Mouse (Mus musculus) ovary, postnatal 14 days (tissue): ENCODE measurements at regions not wholly inside any gene's neighbourhood (a gene's known extent, or its start where the extent isn't known, plus 50 kb on each side); places are given as distances from the start of the nearest gene placed in this dataset.

Source experiments
- DNase-seq: peaks from one replicate; pipeline ENCODE4 v3.0.0; 2022; ENCODE audit warnings: low spot score

GRCm38 (mm10) chr11:8148485-8148825 is 515.9 kb downstream of the Tns3 start:
- no peak for DNase-seq

- DNase-seq: no peak
Observed at GRCm38 (mm10) chr11:8147790-8148484, 516.4 kb downstream of the Tns3 start.

GRCm38 (mm10) chr11:8137366-8137765 is 527.0 kb downstream of the Tns3 start:
- no peak for DNase-seq

GRCm38 (mm10) chr11:8136666-8137065 is 527.7 kb downstream of the Tns3 start:
- no peak for DNase-seq

GRCm38 (mm10) chr11:8109286-8109685 is 555.0 kb downstream of the Tns3 start:
- no peak for DNase-seq

GRCm38 (mm10) chr11:8101091-8101490 is 563.2 kb downstream of the Tns3 start:
- DNase-seq: no peak

- no peak for DNase-seq
Observed at GRCm38 (mm10) chr11:8084328-8084727, 580.0 kb downstream of the Tns3 start.

GRCm38 (mm10) chr11:8082811-8083210 is 581.5 kb downstream of the Tns3 start:
- no peak for DNase-seq

- no peak for DNase-seq
Observed at GRCm38 (mm10) chr11:8073321-8073720, 591.0 kb downstream of the Tns3 start.

GRCm38 (mm10) chr11:8068873-8069272 is 595.5 kb downstream of the Tns3 start:
- no peak for DNase-seq

GRCm38 (mm10) chr11:8067330-8067729 is 597.0 kb downstream of the Tns3 start:
- no peak for DNase-seq

- no peak for DNase-seq
Observed at GRCm38 (mm10) chr11:8065811-8066210, 598.5 kb downstream of the Tns3 start.

- DNase-seq: no peak
Observed at GRCm38 (mm10) chr11:8065086-8065485, 599.2 kb downstream of the Tns3 start.

- DNase-seq: no peak
Observed at GRCm38 (mm10) chr11:8061989-8062388, 602.3 kb downstream of the Tns3 start.

- DNase-seq: no peak
Observed at GRCm38 (mm10) chr11:8061573-8061972, 602.8 kb downstream of the Tns3 start.

GRCm38 (mm10) chr11:8051499-8051898 is 612.8 kb downstream of the Tns3 start:
- no peak for DNase-seq

- no peak for DNase-seq
Observed at GRCm38 (mm10) chr11:8045086-8045485, 619.2 kb downstream of the Tns3 start.

GRCm38 (mm10) chr11:8030119-8030518 is 634.2 kb downstream of the Tns3 start:
- no peak for DNase-seq

- no peak for DNase-seq
Observed at GRCm38 (mm10) chr11:8007801-8008200, 656.5 kb downstream of the Tns3 start.

- no peak for DNase-seq
Observed at GRCm38 (mm10) chr11:7981031-7981430, 683.3 kb downstream of the Tns3 start.

- peak; percentile 5 for DNase-seq
Observed at GRCm38 (mm10) chr11:7975845-7976244, 688.5 kb downstream of the Tns3 start.

- DNase-seq: no peak
Observed at GRCm38 (mm10) chr11:7949931-7950330, 714.4 kb downstream of the Tns3 start.

GRCm38 (mm10) chr11:7949201-7949875 is 715.0 kb downstream of the Tns3 start:
- no peak for DNase-seq

GRCm38 (mm10) chr11:7944956-7945515 is 719.3 kb downstream of the Tns3 start:
- no peak for DNase-seq
